Mouse (Mus musculus): ENCODE results near the gene Aasdh.

- TF ChIP-seq CTCF (IDR thresholded peaks at IDR 0.05; ENCODE audit: extremely low read depth, insufficient read depth, insufficient read length, insufficient replicate concordance) (no peak), POLR2A (IDR thresholded peaks at IDR 0.05; ENCODE audit: low read depth, low read length) (peak; percentile 85)
These were observed 46.1 kb upstream of the Aasdh start, which contains the start of the genes Paics and Ppat for GRCm38 (mm10) chr5:76951106-76952027.
